Mouse (Mus musculus): ENCODE results near the gene Gucd1. TPM values are rescaled to one million over a fixed set of nuclear protein-coding genes. Genes with fewer than 3 reads are reported as not detected.
"Not testable (repeated sequence)": the region's sequence is repeated elsewhere in the genome, so short reads cannot be mapped to it uniquely, and the experiment has no call there.

Gene Gucd1
- polyA plus RNA-seq, 1 experiment from 2014 or later = 46.9 TPM

GRCm38 (mm10) chr10:75479955-75480354 is 37.8 kb downstream of the Gucd1 start:
- ATAC-seq (ENCODE audit: low FRiP score, low TSS enrichment) = no peak
- H3K9me3 ChIP-seq (ENCODE audit: control insufficient read depth, low read length) = no peaks in the 10 kb centered on the region
- H3K36me3 ChIP-seq (ENCODE audit: control insufficient read depth, insufficient read depth, low read length) = no peaks in the 10 kb centered on the region
- H3K4me3 ChIP-seq (ENCODE audit: low read length) = no peak overlapping the region
- H3K4me2 ChIP-seq (replicated peaks; ENCODE audit: low read depth, low read length) = no peak overlapping the region
- 88% methylated on average over 2 of the region's 2 CpGs for WGBS
- H3K9ac ChIP-seq (ENCODE audit: low read depth, low read length) = no peak overlapping the region
- no peak overlapping the region for H3K27ac ChIP-seq (ENCODE audit: low read depth, low read length)
- no peaks in the 10 kb centered on the region; the same call in 1 of the 2 replicates for H3K4me1 ChIP-seq (ENCODE audit: control insufficient read depth, insufficient read depth, low read length)
- H3K27me3 ChIP-seq (ENCODE audit: control insufficient read depth, insufficient read depth, low read length) = no peaks in the 10 kb centered on the region

GRCm38 (mm10) chr10:75477034-75477433 is 40.7 kb downstream of the Gucd1 start:
- Histone ChIP-seq H3K9ac (ENCODE audit: low read depth, low read length) (no peak overlapping the region), H3K4me2 (replicated peaks; ENCODE audit: low read depth, low read length) (no peak overlapping the region), H3K9me3 (ENCODE audit: control insufficient read depth, low read length) (no peaks in the 10 kb centered on the region), H3K27me3 (ENCODE audit: control insufficient read depth, insufficient read depth, low read length) (no peaks in the 10 kb centered on the region), H3K4me1 (ENCODE audit: control insufficient read depth, insufficient read depth, low read length) (peaks cover 5% of the 10 kb centered on the region; the same call in 1 of the 2 replicates), H3K36me3 (ENCODE audit: control insufficient read depth, insufficient read depth, low read length) (no peaks in the 10 kb centered on the region), H3K27ac (ENCODE audit: low read depth, low read length) (no peak overlapping the region), H3K4me3 (ENCODE audit: low read length) (no peak overlapping the region)
- ATAC-seq (ENCODE audit: low FRiP score, low TSS enrichment) = 0 out of 2 replicates have a peak, but pooled peaks have one; percentile 39
- WGBS = 53% methylated on average over 9 of the region's 9 CpGs

- not testable (repeated sequence) for H3K27me3 ChIP-seq (ENCODE audit: control insufficient read depth, insufficient read depth, low read length); ATAC-seq (ENCODE audit: low FRiP score, low TSS enrichment); H3K36me3 ChIP-seq (ENCODE audit: control insufficient read depth, insufficient read depth, low read length); H3K9me3 ChIP-seq (ENCODE audit: control insufficient read depth, low read length); H3K9ac ChIP-seq (ENCODE audit: low read depth, low read length); H3K4me2 ChIP-seq (replicated peaks; ENCODE audit: low read depth, low read length); H3K4me3 ChIP-seq (ENCODE audit: low read length); H3K4me1 ChIP-seq (ENCODE audit: control insufficient read depth, insufficient read depth, low read length); H3K27ac ChIP-seq (ENCODE audit: low read depth, low read length)
- 31% methylated on average over 3 of the region's 6 CpGs for whole genome bisulfite sequencing
These were observed 42.5 kb downstream of the Gucd1 start for GRCm38 (mm10) chr10:75475139-75475850.

GRCm38 (mm10) chr10:75474571-75474970 is 43.2 kb downstream of the Gucd1 start:
- no peak overlapping the region for H3K4me2 ChIP-seq (replicated peaks; ENCODE audit: low read depth, low read length)
- WGBS = 12% methylated on average over 5 of the region's 5 CpGs
- no peaks in the 10 kb centered on the region for H3K9me3 ChIP-seq (ENCODE audit: control insufficient read depth, low read length)
- no peaks in the 10 kb centered on the region for H3K27me3 ChIP-seq (ENCODE audit: control insufficient read depth, insufficient read depth, low read length)
- H3K4me1 ChIP-seq (ENCODE audit: control insufficient read depth, insufficient read depth, low read length) = peaks cover 5% of the 10 kb centered on the region; the same call in 1 of the 2 replicates
- no peak overlapping the region for H3K4me3 ChIP-seq (ENCODE audit: low read length)
- no peaks in the 10 kb centered on the region for H3K36me3 ChIP-seq (ENCODE audit: control insufficient read depth, insufficient read depth, low read length)
- no peak overlapping the region for H3K27ac ChIP-seq (ENCODE audit: low read depth, low read length)
- ATAC-seq (ENCODE audit: low FRiP score, low TSS enrichment) = no peak
- H3K9ac ChIP-seq (ENCODE audit: low read depth, low read length) = no peak overlapping the region

GRCm38 (mm10) chr10:75473411-75473810 is 44.4 kb downstream of the Gucd1 start:
- Histone ChIP-seq H3K9me3 (ENCODE audit: control insufficient read depth, low read length) (no peaks in the 10 kb centered on the region), H3K27ac (ENCODE audit: low read depth, low read length) (no peak overlapping the region), H3K4me2 (replicated peaks; ENCODE audit: low read depth, low read length) (no peak overlapping the region), H3K36me3 (ENCODE audit: control insufficient read depth, insufficient read depth, low read length) (no peaks in the 10 kb centered on the region), H3K9ac (ENCODE audit: low read depth, low read length) (no peak overlapping the region), H3K4me1 (ENCODE audit: control insufficient read depth, insufficient read depth, low read length) (peaks cover 5% of the 10 kb centered on the region; the same call in 1 of the 2 replicates), H3K27me3 (ENCODE audit: control insufficient read depth, insufficient read depth, low read length) (no peaks in the 10 kb centered on the region), H3K4me3 (ENCODE audit: low read length) (no peak overlapping the region)
- 80% methylated on average over 8 of the region's 8 CpGs for WGBS
- no peak for ATAC-seq (ENCODE audit: low FRiP score, low TSS enrichment)

- Histone ChIP-seq H3K4me1 (ENCODE audit: control insufficient read depth, insufficient read depth, low read length) (peaks cover 10% of the 10 kb centered on the region; the same call in 1 of the 2 replicates), H3K27ac (ENCODE audit: low read depth, low read length) (peak overlapping the region; percentile 24; the same call in 1 of the 2 replicates), H3K27me3 (ENCODE audit: control insufficient read depth, insufficient read depth, low read length) (no peaks in the 10 kb centered on the region), H3K4me2 (replicated peaks; ENCODE audit: low read depth, low read length) (no peak overlapping the region), H3K4me3 (ENCODE audit: low read length) (no peak overlapping the region), H3K9me3 (ENCODE audit: control insufficient read depth, low read length) (no peaks in the 10 kb centered on the region), H3K9ac (ENCODE audit: low read depth, low read length) (no peak overlapping the region), H3K36me3 (ENCODE audit: control insufficient read depth, insufficient read depth, low read length) (no peaks in the 10 kb centered on the region)
- WGBS = 31% methylated on average over 6 of the region's 6 CpGs
- 0 out of 2 replicates have a peak, but pooled peaks have one; percentile 46 for ATAC-seq (ENCODE audit: low FRiP score, low TSS enrichment)
These were observed 51.8 kb downstream of the Gucd1 start for GRCm38 (mm10) chr10:75465781-75466550.

GRCm38 (mm10) chr10:75462728-75463127 is 55.0 kb downstream of the Gucd1 start:
- no peak overlapping the region for H3K4me2 ChIP-seq (replicated peaks; ENCODE audit: low read depth, low read length)
- peaks cover 10% of the 10 kb centered on the region; the same call in 1 of the 2 replicates for H3K4me1 ChIP-seq (ENCODE audit: control insufficient read depth, insufficient read depth, low read length)
- ATAC-seq (ENCODE audit: low FRiP score, low TSS enrichment) = no peak
- no peaks in the 10 kb centered on the region for H3K27me3 ChIP-seq (ENCODE audit: control insufficient read depth, insufficient read depth, low read length)
- 77% methylated on average over 3 of the region's 3 CpGs for WGBS
- H3K36me3 ChIP-seq (ENCODE audit: control insufficient read depth, insufficient read depth, low read length) = no peaks in the 10 kb centered on the region
- no peak overlapping the region for H3K4me3 ChIP-seq (ENCODE audit: low read length)
- H3K27ac ChIP-seq (ENCODE audit: low read depth, low read length) = no peak overlapping the region
- H3K9me3 ChIP-seq (ENCODE audit: control insufficient read depth, low read length) = peaks cover 3% of the 10 kb centered on the region; the same call in 1 of the 2 replicates
- no peak overlapping the region for H3K9ac ChIP-seq (ENCODE audit: low read depth, low read length)

GRCm38 (mm10) chr10:75458329-75458728 is 59.4 kb downstream of the Gucd1 start:
- no peak for ATAC-seq (ENCODE audit: low FRiP score, low TSS enrichment)
- Histone ChIP-seq H3K36me3 (ENCODE audit: control insufficient read depth, insufficient read depth, low read length) (no peaks in the 10 kb centered on the region), H3K4me1 (ENCODE audit: control insufficient read depth, insufficient read depth, low read length) (no peaks in the 10 kb centered on the region), H3K9me3 (ENCODE audit: control insufficient read depth, low read length) (peaks cover 3% of the 10 kb centered on the region; the same call in 1 of the 2 replicates), H3K9ac (ENCODE audit: low read depth, low read length) (no peak overlapping the region), H3K4me3 (ENCODE audit: low read length) (no peak overlapping the region), H3K27ac (ENCODE audit: low read depth, low read length) (no peak overlapping the region), H3K27me3 (ENCODE audit: control insufficient read depth, insufficient read depth, low read length) (no peaks in the 10 kb centered on the region), H3K4me2 (replicated peaks; ENCODE audit: low read depth, low read length) (no peak overlapping the region)
- WGBS = 59% methylated on average over 4 of the region's 4 CpGs

GRCm38 (mm10) chr10:75457852-75458251 is 59.9 kb downstream of the Gucd1 start:
- 58% methylated on average over 1 of the region's 1 CpGs for WGBS
- H3K4me2 ChIP-seq (replicated peaks; ENCODE audit: low read depth, low read length) = no peak overlapping the region
- no peak overlapping the region for H3K27ac ChIP-seq (ENCODE audit: low read depth, low read length)
- H3K9me3 ChIP-seq (ENCODE audit: control insufficient read depth, low read length) = peaks cover 3% of the 10 kb centered on the region; the same call in 1 of the 2 replicates
- ATAC-seq (ENCODE audit: low FRiP score, low TSS enrichment) = no peak
- H3K9ac ChIP-seq (ENCODE audit: low read depth, low read length) = no peak overlapping the region
- no peak overlapping the region for H3K4me3 ChIP-seq (ENCODE audit: low read length)
- H3K36me3 ChIP-seq (ENCODE audit: control insufficient read depth, insufficient read depth, low read length) = no peaks in the 10 kb centered on the region
- H3K27me3 ChIP-seq (ENCODE audit: control insufficient read depth, insufficient read depth, low read length) = no peaks in the 10 kb centered on the region
- H3K4me1 ChIP-seq (ENCODE audit: control insufficient read depth, insufficient read depth, low read length) = no peaks in the 10 kb centered on the region

All from kidney, embryonic 14.5 days (tissue).